Mouse (Mus musculus): ENCODE data around the gene Rsad1. TPM values are rescaled to one million over a fixed set of nuclear protein-coding genes. Genes with fewer than 3 reads are reported as not detected.

Gene Rsad1
- polyA plus RNA-seq (2017; shearing (Covaris generic)): 1 to 10 TPM in 2 of 3 experiments, under 1 TPM in 1; 0.31 to 1.9 (median 1.6) TPM

DNA sequence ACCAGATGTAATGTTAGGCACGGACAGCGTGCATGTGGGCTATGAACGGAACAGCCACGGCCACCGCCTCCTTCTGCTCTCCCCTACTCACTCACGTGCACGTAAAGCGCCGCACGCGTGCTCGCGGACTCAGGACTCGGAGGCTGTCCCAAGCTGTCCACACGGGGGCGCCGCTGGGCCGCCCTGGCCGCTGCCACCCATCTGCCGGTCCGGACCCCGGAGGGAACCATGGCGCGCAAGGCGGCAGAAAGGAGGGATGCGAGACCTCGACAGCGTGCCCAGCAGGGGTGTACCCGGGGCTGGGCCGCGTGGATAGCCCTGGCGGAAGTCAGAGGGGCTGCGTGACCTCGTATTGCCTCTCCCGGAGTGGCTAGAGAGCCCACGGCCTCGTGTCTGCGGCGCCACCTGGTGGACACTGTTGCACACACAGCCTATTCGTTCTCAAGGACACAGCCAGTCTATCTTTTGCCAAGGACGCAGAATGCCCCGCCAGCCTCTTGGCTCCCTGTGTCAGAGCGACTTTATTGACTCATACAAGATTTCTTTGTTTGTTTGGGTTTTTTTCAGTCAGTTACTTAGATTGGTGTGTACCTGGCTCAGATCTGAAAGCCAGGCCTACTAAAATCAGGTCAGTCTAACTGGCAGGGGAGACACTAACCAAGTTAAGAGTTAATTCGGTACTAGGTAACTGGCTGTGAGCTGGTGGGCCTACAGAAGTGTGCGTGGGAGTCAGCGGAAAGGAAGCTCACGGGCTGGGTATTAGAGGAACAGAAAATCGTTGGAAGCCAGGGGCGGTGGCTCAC lies at the start of gene Rsad1:
Gene Rsad1, minus strand, starts transcription at position 368 of the 803 bp plus-strand sequence.
- ATAC-seq: peak; percentile 86

DNA sequence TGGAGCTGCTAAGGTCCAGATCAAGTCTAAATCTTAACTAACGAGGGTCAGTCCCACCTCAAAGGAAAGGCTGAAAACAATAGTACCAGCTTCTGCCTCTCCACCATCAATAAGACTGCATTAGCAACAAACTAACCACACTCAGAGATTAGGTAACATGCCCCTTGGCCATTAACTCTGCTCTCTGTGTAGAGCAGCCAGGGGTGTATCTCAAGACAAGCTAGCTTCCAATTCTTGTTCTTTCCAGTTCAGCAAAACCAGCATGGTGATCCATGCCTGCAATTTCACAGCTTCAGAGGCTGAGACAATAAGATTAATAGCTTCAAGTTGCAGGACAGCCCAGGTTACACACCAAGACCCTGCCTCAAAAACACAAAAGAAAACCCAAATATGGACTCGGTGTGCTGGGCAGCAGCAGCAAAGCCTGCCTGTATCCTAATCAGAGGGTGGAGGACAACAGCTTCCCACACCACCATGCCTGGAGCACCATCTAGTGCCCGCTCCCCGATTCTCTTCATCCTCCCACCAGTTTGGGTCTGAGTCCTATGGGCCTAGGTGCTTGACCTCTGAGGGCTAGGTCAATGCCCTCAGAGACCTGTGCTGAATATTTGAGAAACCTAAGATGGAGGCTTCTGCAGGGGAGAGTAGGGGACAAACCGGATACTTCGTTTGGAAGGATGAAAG lies 49.5 kb upstream of the Rsad1 start:
- ATAC-seq: no peak

DNA sequence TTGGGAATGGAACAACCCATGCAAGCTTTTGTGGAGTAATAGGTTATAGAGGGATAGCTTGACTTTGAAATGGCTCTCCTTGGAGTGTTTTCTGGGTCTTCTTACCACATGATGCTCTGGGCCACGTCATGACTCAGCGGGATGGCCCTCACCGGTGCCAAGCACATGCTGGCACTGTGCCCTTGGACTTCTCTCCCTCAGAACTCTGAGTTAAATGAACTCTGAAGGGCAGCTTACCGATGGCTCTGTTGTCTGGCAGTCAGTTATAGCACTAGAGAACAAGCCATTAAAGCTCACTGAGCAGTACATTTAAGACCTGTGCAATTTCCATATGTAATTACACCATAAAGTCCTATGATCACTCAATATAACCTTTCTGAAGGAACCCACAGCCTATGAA lies 48.3 kb upstream of the Rsad1 start:
- ATAC-seq: no peak

DNA sequence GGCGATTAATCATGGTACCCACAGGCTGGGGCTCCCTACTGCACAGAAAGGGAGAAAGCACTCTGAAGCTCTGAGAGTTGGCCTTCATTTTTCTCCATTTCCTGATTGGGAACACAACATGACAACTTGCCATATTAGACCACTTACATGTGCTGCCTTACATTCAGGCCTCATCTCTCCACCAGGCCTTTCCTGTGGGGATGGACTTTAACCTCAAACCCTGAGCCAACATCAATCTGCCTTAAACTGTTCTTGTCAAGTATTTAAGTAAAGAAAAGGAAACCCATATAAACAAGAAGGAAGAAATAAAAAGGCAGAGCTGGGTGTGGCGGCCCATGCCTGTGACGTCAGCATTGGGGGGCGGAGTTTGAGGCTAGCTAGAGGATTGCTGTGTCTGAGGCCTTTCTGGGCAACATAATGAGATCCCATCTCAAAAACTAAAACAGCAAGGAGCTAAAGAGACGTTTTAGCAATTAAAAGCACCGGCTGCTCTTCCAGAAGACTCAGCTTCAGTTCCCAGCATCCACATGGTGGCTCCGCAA lies 47.3 kb upstream of the Rsad1 start:
- ATAC-seq: no peak

DNA sequence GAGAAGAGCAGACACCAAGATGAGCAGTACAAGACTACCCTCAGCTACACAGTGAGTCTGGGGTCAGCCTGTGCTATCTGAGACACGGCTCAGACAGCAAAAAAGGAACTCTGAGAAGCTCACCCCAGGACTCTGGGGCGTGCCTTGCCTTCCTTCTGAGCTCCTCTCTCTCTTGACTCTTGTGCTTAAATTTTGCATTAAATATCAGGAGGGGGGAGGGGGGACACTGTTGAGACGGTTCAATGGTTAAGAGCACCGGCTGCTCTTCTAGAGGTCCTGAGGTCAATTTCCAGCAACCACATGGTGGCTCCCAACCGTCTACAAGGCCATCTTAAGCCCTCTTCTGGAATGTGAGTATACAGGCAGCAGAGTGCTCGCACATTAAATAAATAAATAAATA lies 38.5 kb upstream of the Rsad1 start:
- ATAC-seq: no peak

DNA sequence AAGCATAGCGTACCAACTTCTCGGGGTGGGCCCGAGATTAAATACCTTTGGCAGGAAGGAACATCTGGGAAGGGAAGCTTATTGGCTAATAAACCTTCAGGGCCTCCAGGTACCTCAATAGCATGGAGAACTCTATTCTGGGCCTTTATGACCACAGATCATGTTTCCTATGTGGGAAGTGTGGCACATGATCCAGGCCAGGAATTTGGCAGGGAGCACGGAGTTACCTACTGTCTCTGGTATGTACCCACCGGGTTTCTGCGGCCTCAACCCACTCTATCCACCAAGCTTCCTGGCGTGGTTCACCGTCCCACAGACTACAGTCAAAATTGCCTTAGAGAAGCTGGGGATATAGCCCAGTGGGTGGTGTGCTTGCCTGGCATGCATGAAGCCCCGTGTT lies 36.0 kb upstream of the Rsad1 start:
- no peak for ATAC-seq

DNA sequence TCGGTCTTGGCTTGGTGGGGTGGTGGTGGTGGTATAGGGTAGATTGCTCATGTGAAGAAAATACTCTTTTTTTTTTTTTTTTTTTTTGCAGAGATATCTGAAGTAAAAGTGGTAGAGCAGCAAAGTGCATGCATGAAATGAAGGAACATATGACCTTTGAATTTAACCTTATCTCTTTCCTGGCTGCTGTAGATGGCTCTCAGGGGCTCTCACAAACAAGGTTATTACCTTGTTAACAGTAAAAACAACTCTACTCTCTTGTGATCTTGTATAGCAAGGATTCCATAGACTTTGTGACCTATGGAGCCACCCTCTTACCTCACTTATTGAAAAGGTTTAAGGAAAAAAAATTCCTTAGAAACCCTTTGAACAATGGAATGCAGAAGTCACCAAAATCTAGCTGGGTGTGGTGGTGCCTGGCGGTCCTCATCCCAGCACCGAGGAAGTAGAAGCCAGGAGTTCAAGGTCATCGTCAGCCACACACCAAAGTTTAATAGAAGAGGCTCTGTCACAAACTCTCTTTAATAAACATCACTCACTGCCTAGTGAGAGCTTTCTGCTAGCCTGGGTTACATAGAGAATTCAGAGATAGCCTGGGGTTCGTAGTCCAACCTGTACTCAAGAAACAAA lies 31.2 kb upstream of the Rsad1 start:
- no peak for ATAC-seq

DNA sequence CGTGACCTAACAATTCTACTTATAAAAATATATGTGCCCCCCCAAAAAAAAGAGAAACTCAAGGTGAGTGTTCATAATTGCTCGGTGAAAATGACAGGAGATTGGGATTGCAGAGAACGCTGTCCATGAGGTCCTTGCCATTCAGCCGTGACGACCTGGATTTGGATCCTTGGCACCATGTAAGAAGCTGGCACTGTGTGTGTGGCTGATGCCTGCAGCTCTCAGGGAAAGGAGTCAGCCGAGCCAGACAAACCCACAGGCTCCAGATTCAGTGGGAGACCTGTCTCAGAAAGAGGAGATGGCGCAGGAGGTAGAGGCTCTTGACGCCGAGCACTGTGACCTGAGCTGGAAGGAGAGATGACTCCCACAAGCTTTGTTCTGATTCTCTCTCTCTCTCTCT lies 27.3 kb upstream of the Rsad1 start:
- no peak for ATAC-seq

DNA sequence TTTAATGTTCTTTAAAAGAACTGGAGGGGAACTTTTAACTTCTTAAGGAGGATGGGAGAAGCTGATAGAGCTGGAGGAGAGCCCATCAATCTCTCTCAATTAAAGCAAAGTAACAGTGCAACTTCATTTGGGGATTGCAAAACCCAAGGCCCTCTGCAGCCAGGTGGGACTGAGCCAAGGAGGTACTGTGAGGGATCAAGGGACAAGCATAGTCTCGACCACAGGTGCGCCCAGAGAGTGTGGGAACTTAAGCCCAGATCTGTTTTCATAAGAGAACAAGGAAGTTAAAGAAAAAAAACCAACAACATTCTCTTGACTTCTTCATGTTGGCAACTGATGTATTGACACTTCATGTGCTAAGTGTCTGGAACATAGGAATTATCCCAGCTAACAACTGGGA lies 26.0 kb upstream of the Rsad1 start:
- ATAC-seq: no peak

DNA sequence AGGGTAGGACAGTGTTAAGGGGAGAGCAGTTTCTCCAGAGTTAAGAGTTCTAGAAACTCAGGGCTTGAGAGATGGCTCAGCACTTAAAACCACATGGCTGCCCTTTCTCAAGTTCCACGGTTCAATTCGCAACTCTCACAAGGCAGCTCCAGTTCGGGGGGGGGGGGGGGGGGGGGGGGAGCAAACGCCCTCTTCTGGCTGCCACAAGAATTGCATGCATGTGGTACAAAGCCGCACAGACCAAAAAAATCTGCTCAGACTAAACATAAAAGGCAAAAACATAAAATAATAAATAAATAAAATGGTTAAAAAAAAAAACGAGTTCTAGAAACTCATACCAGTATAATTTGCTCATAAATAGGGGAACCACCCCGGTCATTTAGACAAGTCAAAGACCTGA lies 25.5 kb upstream of the Rsad1 start:
- no peak for ATAC-seq

DNA sequence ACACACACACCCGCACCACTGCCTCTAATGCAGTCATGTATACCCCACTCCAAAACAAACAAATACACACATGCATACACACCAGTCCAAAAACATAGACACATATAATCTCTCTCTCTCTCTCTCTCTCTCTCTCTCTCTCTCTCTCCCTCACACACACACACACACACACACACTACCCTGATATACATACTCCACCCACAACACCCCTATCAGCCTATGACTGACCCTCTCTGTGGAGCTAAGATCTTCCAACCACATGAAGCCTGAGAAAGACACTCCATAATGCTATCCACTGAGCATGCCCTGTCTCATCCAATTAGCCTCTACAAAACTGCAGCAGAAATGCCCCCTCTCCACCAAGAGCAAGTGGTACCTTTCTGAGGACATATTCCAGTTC lies 22.8 kb upstream of the Rsad1 start:
- no peak for ATAC-seq

DNA sequence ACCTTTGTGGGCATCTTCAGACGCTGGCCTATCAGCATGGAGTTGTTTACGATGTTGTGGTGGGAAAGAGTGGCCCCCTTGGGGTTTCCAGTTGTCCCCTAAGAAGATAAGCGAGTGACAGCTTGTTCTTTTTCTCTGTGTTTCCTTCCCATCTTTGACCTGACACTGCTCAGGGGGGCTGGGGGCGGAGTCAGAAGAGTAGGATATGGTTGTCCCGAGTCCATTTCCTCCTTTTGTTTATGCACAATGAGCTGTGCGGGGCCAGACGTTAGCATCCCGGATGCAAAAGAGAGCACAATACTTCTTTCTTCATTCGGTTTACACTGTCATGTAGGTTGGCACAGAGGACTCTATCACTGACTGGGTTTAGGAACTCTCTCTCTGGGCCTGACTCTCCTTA lies 21.6 kb upstream of the Rsad1 start:
- ATAC-seq: no peak

DNA sequence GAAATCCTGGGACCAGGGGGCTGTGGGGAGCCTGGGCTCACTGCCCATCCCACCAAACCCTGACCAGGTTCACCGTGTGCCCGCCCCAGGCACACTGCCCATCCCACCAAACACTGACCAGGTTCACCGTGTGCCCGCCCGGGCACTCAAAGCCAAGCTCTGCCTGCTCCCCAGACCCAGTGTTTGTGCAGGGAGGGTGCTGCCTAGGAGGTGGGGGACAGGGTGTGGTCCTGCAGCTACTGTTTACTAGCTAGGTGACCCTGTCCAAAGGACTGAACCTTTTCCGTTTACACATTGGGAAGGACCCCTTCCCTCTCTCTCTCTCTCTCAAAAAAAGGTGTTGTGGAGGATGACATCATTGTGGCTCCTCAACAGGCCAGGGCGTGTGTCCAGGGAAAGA lies 18.3 kb upstream of the Rsad1 start:
- no peak for ATAC-seq

DNA sequence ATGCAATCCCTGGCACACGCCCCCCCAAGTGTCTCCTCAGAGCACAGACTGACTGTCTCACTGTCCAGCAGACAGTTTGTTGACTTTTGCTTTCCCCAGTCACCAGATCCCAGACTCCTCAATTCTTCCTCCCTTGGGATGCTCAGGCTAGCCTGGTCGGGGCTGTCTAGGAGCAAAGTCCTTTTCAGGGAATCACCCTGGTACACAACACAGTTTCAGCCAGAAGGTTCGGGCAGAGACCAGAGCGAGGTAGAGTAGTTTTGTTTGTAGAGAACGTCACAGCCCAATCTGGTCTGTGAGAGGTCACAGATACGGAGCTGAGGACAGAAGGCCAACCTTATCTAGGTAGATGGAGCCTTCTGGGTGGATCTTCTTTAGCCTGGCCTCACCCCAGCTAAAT lies 17.5 kb upstream of the Rsad1 start:
- no peak for ATAC-seq

DNA sequence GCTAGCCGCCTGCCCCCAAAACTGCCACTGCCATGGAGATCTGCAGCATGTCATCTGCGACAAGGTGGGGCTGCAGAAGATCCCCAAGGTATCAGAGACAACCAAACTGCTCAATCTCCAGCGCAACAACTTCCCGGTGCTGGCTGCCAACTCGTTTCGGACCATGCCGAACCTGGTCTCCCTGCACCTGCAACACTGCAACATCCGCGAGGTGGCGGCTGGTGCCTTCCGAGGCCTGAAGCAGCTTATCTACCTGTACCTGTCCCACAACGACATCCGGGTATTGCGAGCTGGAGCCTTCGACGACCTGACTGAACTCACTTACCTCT lies 16.1 kb upstream of the Rsad1 start:
- no peak for ATAC-seq

DNA sequence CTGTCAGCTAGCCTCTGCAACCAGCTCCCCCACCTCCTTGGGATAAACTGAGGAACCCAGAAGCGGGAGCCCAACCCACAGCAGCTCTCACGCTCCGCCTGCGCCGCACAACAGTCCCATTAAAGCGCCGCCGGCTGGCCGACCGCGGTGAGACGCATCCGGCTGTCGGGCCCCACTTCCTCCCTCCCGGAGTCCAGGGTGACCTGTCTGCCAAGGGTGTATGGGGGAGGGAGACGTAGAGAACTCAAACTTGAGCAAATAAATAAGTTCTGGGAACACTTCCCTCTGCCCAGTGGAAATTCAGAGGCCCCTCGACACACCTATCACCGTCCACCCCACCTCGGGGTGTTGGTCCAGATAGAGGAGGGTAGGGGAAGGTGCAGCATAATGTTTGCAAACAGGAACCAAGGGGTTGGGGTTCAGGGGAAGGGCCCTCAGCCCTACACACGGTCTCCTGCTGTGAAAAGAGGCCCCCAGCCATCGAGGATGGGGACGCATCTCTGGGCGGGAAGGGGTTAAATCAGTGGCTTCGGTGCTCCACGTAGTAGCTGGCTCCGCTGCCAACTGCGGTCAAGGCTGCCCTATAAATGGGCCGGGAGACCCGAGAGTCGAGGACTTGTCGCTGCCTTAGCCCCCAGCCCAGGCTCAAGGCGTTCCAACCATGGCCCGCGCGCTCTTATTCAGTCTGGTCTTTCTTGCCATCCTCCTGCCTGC lies 15.5 kb upstream of the Rsad1 start, which contains the start of gene Chad:
Gene Chad, plus strand, starts transcription at position 611 of the 714 bp plus-strand sequence.
- ATAC-seq: peak; percentile 73

DNA sequence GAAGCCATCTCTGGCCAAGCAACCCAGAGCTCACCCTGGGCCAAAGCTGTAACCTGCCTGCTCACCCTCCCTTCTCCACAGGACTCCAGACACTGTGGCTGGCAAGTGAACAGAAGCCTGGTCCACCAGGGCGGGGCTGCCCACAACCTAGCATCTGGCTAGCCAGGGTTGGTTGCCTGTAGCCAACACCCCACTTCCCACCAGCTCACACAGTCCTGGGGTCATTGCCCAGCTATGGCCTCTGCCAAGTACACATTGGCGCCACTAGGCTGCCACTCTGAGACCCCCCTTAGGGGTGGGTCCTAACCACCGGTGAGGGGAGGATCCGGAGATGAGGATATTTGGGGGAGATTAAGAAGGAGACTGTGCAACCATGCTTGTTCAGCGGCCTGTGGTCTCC lies 14.8 kb upstream of the Rsad1 start:
- ATAC-seq: no peak

DNA sequence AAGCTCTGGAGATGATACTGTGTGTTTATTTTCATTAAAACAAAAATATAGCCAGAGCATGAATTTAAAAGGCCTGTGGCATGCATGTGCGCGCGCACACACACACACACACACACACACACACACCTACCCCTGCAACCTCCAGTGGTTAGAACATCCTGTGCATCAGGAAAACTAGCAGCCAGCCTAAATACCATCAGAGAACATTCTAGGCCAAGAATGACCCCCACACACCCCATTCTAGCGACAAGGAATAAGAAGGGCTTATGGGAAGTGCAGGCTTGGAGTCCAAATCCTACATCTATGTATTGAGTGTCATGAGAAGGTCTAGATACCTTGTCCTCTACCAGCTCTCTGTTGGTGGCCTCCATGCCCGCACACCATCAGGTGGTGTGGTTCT lies 14.3 kb upstream of the Rsad1 start:
- no peak for ATAC-seq

DNA sequence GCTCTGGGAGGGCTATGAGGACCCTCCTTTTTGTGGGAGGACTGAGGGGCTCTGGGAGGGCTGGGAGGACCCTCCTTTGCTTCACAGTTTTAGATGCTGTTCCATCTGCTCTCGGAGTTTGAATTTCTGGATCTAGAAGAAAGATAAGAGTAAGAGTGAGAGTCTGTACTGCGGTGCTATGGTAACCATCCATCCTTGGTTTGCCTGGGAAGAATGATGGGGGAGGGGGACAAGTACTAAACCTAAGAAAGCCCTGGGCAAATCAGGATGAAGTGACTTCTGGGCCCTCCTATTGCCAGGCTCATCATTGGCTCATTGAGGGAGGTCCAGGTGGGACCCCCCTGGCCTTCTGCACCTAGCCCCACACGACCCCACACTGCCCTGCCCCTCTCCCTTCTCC lies 9.2 kb upstream of the Rsad1 start:
- ATAC-seq: no peak

DNA sequence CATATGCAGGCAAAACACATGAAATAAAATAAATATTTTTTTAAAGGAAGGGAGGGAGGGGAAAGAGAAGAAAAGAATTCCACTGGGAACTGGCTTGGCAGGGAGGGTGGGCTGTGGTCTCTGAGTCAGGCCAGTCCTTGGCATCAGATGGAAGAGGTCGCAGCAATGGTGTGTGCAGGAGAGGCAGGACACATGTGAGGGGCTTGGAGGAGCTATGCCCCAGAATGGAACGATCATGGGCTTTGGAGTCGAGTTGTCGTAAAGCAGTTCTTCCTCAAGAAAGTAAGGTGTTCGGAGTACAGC lies 1.3 kb upstream of the Rsad1 start:
- ATAC-seq: no peak

DNA sequence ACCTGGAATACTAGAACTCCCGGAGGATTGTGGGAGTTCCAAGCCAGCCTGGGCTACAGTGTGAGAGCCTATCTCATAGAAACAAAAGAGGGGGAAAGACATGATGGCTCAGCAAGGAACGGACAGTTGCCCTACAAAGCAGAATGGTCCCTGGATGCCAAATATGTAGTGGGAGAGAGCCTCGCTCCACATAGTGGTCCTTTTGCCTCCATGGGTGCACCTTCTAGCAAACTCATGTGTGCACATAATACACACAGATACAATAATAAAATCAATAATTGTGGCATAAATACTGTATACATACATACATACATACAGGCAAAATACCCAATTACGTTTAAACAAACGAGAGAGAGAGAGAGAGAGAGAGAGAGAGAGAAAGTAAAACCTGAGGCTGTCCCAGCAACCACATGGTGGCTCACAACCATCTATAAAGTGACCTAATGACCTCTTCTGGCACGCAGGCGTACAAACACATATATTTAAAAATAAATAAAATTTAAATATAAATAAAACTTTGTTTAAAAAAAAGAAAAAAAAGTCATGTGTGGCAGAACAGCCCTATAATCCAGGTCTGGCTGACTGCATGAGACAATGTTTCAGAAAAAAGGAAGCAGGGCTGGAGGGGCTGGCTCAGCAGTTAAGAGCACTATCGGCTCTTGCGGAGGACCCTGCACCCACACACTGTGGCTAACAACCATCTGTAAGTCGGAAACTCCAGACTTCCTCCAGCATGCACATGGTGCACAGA lies 811 bp upstream of the Rsad1 start:
- ATAC-seq: no peak

DNA sequence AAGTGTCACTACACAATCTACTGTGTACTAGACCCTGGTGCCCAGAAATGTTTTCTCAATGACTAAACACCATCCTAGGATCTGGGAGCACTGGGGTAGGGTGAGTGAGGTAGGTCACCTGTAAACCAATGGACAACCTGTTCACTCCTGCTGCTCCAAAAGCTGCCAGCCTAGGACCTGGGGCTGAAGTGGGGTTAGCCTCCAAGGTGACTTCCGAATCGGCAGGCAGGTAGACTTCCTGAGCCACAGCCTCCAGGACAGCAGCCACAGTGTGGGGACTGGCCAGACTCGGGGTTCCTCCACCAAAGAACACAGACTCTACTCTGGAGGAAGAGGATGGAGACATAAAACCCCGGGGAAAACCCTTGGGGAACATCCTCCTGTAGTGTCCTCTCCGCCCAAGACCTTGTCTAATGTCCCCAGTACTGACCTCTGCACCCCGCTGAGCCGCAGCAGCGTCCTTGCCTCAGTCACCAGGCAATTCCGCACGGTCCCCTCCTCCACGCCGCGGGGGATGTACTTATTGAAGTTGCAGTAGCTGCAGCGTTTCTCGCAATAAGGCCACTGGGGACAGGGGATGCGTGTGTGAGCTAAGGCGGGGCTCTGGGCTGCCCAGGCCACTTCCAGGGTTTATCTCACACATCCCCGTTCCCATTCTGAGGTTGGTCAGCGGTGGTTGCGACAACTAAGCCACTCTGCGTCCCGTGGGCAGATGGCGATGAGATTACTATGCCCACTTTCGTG lies 842 bp downstream of the Rsad1 start:
- ATAC-seq: peak; percentile 34

Measured in inflammation-experienced regulatory T-cells, adult 6 months (primary cell).